Mouse (Mus musculus): ENCODE results near the gene Pi4k2a. TPM values are rescaled to one million over a fixed set of nuclear protein-coding genes. Genes with fewer than 3 reads are reported as not detected.
"Not testable (repeated sequence)": the region's sequence is repeated elsewhere in the genome, so short reads cannot be mapped to it uniquely, and the experiment has no call there.

The Pi4k2a gene
- polyA plus RNA-seq, 1 experiment, result 51.4 TPM

DNA sequence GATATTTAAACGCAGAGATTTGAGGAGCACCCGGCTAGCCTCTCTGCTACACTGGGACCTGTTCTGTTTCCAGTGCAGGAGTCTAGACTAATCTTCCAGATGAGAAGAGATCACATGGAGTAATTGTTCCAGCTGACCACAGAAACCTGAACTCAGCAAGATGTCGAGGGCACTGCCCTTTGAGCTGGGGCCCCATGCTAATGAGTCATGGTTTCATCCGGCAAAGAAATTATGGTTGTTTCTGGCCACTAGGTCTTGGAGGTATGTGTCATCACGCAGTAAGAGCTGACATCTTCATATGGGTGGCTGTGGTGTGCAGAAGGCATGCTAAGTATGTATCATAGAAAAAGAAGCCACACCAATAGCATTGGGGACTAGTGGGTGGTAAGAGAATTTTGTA, 10.3 kb upstream of the Pi4k2a start:
- DNase-seq (ENCODE audit: extremely low spot score in 1 of 2, low spot score in 1 of 2), result no peak

DNA sequence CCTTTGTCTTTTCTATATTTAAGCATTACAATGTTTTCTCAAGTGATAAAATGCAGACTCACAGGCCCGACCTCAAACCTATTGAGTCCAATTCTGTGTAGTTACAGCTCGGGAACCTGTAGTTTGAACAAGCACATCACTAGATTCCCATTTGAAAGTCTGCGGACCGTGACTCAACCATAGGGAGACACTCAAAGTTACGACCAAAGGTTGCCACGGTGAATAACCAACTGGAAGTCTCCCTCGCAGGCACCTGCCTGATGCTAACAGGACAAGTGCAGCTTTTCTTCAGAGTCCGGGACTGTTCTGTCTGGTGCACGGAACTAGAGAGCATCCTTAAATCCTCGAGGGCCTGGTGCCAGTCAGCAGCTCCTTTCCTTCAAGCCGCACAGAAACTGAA, 9.8 kb upstream of the Pi4k2a start:
- DNase-seq (ENCODE audit: extremely low spot score in 1 of 2, low spot score in 1 of 2), result no peak

GRCm38 (mm10) chr19:42081613-42082012, 8.7 kb upstream of the Pi4k2a start:
- DNase-seq (ENCODE audit: extremely low spot score in 1 of 2, low spot score in 1 of 2), result not testable (repeated sequence)

GRCm38 (mm10) chr19:42085690-42086089, 4.6 kb upstream of the Pi4k2a start:
- no peak for DNase-seq (ENCODE audit: extremely low spot score in 1 of 2, low spot score in 1 of 2)

GRCm38 (mm10) chr19:42086166-42086565, 4.1 kb upstream of the Pi4k2a start, which contains the start of gene Morn4:
Gene Morn4 (minus strand): TSS chr19:42086357.
- DNase-seq (ENCODE audit: extremely low spot score in 1 of 2, low spot score in 1 of 2), result peak; percentile 90 to 96

GRCm38 (mm10) chr19:42089103-42089747, 1.0 kb upstream of the Pi4k2a start:
- peak; percentile 34 to 66 for DNase-seq (ENCODE audit: extremely low spot score in 1 of 2, low spot score in 1 of 2)

- peak in 1 of 2 experiments; percentile 13 for DNase-seq (ENCODE audit: extremely low spot score in 1 of 2, low spot score in 1 of 2)
These were observed 419 bp downstream of the Pi4k2a start for GRCm38 (mm10) chr19:42090637-42091141.

- DNase-seq (ENCODE audit: extremely low spot score in 1 of 2, low spot score in 1 of 2), result no peak
These were observed 9.1 kb downstream of the Pi4k2a start for GRCm38 (mm10) chr19:42099406-42099805.

DNA sequence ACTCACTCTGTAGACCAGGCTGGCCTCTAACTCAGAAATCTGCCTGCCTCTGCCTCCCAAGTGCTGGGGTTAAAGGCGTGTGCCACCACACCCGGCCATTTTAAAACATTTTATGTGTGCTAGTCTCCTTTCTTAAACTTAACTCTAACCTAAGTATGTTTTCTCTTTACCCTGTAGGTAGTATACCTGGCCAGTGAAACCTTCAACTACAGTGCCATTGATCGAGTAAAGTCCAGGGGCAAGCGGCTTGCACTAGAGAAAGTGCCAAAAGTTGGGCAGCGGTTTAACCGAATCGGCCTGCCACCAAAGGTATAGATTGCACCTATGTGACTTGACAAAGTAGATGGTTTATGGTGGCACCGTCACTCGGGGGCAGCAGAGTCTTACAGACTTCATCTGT, 14.4 kb downstream of the Pi4k2a start:
- DNase-seq (ENCODE audit: extremely low spot score in 1 of 2, low spot score in 1 of 2), result no peak

- DNase-seq (ENCODE audit: extremely low spot score in 1 of 2, low spot score in 1 of 2), result no peak
These were observed 25.6 kb downstream of the Pi4k2a start for GRCm38 (mm10) chr19:42115783-42116335.

GRCm38 (mm10) chr19:42118142-42118541, 27.9 kb downstream of the Pi4k2a start:
- no peak for DNase-seq (ENCODE audit: extremely low spot score in 1 of 2, low spot score in 1 of 2)

DNA sequence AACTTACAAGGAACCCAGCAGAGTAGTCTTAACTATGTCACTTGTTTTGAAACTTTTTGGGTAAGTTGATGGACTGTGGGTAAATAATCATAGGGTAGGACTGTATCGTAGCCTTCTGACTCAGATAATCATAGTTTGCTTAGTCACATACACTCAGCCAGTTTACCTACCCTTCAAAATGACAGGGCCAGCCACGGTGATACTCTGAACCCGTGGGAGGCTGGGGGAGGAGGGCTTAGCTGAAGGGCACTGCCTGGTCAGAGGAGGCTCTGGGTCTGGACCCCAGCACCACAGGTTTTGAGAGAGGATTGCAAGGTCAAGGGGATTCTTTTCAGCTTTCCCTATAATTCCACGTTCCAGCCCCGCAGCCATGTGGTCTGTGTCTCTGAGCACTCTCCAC, 28.3 kb downstream of the Pi4k2a start:
- DNase-seq (ENCODE audit: extremely low spot score in 1 of 2, low spot score in 1 of 2), result no peak

- DNase-seq (ENCODE audit: extremely low spot score in 1 of 2, low spot score in 1 of 2), result no peak
These were observed 30.2 kb downstream of the Pi4k2a start for GRCm38 (mm10) chr19:42120451-42120850.

DNA sequence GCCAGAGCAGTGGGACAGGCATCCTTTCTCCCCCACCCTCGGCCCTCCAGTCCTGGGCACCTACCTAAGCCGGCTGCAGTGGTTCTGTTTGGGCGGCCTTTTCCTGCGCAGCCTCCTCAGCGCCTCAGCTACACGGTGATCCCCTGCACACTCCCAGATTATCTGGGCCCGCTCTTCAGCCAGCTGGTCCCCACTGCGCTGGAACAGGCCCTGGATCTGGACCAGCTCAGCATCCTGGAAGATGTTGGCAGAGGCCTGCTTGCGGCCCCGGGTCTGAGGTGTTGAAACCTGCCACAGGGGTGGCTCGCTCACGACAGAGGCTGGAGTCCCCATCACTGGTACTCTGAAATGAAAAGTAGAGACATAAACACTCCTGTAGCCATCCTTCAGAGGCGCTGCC, 34.4 kb downstream of the Pi4k2a start:
- no peak for DNase-seq (ENCODE audit: extremely low spot score in 1 of 2, low spot score in 1 of 2)

DNA sequence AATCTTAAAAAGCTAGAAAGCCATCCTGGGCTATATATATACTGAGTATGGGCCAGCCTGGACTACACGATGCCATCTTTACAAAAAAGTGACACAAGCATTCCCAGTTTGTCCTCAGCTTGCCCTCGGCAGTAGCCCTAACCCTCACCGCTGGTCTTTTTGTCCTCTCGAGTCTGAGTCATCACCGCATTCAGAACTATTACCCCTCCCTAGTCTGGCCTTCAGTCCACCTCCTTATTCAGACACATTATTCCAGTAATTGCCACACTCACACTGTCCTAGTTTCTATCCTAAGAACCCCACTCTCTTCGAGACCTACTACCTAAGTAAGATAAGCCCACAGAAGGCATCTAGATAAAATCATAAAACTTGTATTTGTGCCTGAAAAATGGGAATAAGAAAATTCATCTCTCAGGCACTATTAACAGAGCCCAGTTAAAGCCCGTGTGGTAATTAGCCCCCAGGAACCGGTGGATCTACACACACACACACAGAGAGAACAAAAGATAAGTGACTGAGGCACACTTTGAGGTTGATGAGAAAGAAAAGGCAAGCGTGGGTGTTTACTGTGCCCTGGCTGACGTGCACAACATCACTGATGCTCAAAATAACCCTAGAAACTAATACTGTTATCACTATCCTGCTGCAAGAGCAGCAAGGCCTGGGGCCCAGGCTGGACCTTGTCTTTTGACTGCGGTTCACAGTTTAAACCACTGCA, 35.4 kb downstream of the Pi4k2a start:
- no peak for DNase-seq (ENCODE audit: extremely low spot score in 1 of 2, low spot score in 1 of 2)

DNA sequence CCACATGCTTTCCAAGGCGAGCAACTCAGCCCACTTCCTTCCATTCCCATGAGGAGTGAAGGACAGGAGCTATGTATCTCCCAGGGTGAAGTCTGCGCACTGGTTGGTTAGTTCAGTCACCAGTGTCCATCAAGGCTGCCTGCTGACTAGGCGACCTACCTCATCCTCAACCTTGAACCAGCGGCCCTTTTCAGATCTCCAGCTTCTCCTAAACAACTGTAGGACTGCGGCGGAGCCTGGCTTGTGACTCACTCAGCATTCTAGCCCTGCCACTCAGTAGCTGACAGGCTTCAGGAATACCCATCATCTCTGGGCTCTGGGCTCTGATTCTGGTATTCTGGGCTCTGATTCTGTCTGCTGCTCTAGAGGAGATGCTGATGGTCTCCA, 35.9 kb downstream of the Pi4k2a start:
- no peak for DNase-seq (ENCODE audit: extremely low spot score in 1 of 2, low spot score in 1 of 2)

DNA sequence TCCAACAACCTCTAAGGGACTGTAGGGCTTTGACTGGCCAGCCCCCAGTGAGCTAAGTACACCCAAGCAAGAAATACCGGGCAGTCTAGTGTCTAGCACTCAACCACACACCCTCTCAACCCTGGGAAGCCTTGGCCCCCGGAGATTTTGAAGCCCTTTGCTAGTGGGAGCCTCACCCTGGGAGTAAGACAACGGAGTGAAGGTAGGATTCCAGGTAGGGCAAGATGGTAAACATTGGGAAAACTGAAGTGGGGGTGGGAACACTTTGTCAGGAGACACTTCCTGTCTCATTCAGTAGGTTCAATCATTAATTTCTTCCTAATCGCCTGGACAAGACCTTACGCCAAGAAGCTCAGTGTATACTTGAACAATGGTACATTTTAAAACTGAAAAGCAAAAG, 36.8 kb downstream of the Pi4k2a start:
- DNase-seq (ENCODE audit: extremely low spot score in 1 of 2, low spot score in 1 of 2), result no peak

DNA sequence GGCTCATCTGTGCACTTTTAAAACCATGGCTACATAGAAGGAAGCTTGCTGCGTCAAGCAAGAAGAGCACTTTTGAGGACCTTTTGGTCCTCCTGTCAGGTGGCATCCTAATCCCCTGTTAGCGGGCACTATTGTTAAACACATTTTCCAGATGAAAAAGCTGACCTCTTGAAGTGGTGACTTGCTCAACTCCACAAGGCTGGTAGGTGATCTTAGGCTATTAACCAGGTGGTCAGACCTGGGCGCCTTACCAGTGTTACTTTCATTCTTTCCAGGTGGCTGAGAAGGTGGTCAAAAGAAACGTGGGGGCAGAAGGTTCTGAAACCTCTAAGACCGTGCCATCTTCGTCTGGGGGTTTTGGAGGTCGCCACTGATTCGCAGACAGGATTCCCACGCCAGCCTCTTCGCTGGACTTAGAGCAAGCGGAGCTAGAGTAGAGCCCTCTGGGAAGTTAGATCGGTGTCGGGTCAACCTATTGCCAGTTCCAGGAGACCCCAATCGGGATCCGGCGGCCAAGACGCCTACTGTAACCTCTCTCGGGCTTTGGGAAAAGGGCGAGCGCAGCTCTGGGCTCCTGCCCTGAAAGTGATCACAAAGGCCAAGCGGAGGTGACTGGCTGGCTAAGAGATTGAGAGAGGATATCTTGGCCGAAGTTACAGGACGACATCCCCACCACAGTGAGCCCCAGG, 37.9 kb downstream of the Pi4k2a start:
- DNase-seq (ENCODE audit: extremely low spot score in 1 of 2, low spot score in 1 of 2), result no peak

DNA sequence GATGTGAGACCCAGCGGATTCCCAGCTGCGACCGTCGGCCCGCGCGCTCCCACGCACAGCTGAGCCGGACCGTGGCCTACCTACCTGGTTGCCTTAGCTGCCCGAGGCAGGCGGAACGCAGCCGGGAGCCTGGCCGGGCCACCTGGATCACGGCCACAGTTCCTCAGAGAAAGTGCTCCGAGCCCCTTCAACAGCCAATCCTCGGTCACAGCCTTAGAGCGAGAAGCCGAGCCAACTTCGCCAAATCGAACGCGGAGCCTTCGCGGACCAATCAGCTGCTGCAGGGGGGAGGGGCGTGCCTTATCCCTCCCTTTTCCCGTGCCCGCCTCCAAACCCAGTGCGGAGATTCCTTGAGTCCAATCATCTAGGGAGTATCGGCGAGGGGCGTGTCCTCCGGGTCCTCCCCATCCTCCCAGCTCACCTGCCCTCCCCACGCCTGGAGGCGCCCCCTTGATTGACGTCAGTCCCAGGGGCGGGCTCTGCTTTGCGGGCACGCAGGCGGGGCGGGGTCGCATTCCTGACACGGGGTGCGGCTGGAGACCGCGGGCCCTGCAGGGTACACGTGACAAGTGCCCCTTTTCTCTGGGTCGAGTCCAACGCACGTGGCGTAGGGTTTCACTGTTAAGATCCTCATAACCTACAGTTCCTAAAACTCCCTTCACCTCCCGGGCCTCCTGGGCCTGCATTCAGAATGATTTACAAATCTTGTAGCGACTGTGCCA, 38.7 kb downstream of the Pi4k2a start, which contains the start of gene Avpi1:
Gene Avpi1, minus strand, starts transcription at position 273 of the 722 bp plus-strand sequence.
- DNase-seq (ENCODE audit: extremely low spot score in 1 of 2, low spot score in 1 of 2), result peak; percentile 98 to 99

- peak in 1 of 2 experiments; percentile 63 for DNase-seq (ENCODE audit: extremely low spot score in 1 of 2, low spot score in 1 of 2)
These were observed 39.4 kb downstream of the Pi4k2a start for GRCm38 (mm10) chr19:42129509-42130293.
